Mouse (Mus musculus) kidney, postnatal 10 days (tissue): ENCODE data around the gene Tmem132c.

Source experiments
- DNase-seq: peaks from one replicate; pipeline ENCODE4 v3.0.0; 2021; ENCODE audit warnings: mixed read lengths

Tmem132c gene

GRCm38 (mm10) chr5:127286886-127287285, 45.3 kb downstream of the Tmem132c start:
- no peak for DNase-seq

GRCm38 (mm10) chr5:127289659-127290058, 48.1 kb downstream of the Tmem132c start:
- DNase-seq: no peak

DNA sequence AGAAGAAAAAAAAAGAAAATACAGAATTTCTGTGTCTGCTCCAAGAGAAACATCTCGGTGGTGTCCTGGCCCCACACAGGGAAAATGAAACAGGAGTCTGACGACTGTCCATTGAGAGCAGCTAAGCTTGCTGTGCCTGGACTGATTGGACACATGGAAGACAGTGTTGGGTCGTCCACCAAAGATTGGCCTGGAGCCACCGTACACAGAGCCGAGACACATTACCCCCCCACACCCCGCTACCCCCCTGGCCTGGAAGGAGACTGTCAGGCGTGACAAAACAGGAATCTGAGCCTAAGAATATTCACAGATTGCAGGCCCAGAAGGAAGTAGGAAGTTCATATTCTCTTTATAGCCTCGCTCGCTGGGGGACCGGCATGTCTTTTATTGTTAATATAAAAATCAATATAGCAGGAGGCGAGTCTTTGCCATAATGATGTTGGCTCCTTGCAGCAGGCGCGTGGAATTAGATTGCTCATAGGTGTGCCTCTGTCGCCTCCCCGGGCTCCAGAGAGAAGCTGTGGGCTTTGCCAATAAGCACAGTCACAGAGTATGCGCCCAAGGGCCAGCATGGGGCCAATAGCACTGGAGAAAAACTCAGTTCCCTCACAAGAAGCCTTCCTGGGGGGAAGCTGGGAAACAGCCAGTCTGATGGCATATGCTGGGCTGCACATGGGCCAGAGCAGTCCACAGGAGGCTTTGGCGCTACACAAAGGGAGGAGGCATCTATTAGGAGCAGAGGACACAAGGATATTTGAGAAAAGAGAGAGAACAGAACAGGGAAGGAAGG, 49.0 kb downstream of the Tmem132c start:
- DNase-seq: peak; percentile 39

GRCm38 (mm10) chr5:127291581-127291980, 50.0 kb downstream of the Tmem132c start:
- no peak for DNase-seq

DNA sequence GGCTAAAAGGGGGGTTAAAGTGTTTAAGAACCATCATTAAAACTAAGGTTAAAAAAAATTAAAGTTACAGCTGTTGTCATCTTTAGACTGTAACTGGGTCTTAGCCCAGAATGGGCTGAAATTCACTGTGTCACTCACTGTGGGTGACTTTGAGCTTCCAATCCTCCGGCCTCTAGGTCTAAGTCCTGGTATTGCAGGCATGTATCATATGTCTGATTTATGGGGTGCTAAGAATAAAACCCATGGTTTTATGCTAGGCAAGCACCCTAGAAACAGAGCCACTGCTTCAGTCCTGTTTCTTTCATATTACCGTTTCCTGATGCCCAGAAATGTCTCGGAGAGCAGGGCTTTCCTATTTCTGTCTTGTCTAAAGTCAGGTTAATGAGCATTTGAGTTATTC, 52.1 kb downstream of the Tmem132c start:
- DNase-seq: no peak

DNA sequence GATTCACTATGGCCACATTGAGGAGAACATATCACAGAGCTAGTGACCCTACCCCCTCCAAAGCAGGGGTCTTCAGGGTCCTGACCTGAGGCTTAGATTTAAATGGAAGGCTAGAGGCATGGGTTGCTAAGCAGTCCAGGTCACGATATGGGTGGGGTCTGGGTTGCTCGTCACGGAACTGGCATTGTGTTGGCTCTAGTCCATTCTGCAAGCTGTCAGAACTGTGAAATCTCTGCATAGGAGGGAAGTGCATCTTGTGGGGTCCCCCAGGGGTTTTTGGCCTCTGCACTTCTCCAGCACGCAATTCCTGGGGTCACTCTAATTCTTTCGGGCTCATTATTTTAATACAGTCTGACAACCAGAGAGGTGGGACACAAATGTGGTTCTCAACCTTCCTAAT, 55.9 kb downstream of the Tmem132c start:
- no peak for DNase-seq

- no peak for DNase-seq
Measured at GRCm38 (mm10) chr5:127298060-127298459, 56.5 kb downstream of the Tmem132c start.

DNA sequence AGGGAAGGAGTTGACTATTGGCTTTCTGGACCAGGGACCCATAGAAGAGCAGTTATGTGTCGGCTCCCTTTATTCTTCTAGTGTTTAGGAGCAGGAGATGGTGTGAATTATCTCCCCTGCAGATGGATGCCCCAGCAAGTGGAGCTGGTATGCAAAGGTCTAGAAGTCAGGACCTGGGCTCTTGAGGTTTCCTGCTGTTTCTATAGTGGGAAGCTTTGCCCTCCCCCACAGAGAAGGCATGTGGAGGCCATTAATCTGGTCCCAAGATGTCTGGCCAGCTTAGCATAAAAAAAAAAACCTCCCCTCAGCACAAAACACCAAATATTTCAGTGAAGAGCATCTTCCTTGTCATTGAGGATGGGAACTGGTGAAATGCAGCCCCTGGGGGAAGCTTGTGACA, 57.4 kb downstream of the Tmem132c start:
- no peak for DNase-seq

DNA sequence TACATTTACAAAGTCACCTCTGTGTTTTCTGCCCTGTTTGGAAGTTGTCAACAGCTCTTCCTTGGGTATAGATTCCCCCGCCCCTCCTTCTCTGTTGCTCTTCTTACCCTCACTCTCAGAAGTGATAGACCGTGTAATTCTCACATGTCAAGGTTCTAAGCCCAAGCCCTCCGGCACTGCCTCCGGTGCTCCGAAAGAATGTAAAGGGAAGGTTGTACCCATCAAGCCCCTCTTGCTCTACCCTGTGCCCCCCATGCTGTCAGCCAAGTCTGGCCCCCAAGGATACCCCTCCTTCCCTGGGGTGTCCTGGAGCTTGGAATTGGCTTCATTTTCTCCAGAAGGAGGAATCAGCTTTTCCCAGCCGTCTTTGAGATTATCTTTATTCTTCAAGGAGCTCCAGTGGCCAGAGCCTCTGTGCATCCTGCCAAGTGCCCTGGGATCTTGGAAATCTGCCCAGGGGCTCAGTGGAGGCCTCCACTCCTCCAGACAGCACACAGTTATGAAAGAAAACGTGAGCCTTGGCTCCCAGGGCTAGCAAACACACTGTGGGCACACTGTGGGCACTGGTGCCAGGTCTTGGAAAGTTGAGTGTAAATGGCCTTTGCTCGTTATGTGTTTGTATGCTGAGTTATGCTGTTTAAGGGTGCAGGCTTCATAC, 59.1 kb downstream of the Tmem132c start:
- peak; percentile 53 for DNase-seq

GRCm38 (mm10) chr5:127305312-127305711, 63.7 kb downstream of the Tmem132c start:
- no peak for DNase-seq

GRCm38 (mm10) chr5:127305719-127306118, 64.1 kb downstream of the Tmem132c start:
- no peak for DNase-seq

GRCm38 (mm10) chr5:127306726-127307125, 65.1 kb downstream of the Tmem132c start:
- no peak for DNase-seq

DNA sequence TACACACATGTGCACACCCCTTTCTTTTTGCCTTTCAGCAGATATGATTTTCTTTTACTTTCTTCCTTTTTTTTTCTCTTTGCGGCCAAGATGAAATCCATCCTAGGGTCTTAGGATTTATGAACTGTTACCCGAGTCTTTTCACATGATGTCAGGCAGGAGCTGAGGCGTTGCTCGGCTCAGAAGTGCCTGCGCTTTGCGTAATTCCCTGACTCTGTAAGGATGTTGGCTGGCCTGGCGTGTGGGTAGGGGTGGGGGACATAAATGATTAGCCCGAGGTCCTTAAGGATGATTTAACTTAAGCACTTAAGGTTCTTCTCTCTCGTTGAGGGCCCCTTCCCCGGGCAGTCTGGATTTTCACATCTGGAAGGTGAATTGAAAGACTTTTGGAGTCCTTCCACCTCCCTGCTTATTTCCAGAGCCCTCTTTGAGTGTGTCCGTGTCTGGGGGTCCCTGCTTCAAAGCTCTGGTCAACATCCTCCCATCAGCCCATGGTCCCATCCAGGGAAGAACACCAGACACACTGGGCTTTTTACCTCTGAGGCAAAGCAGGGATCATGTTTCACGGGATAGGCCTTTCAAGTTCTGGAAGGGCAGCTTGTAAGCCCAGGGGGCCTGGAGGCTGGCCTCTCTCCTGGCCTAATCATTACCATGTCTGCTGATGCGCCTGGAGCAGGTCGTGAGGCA, 68.9 kb downstream of the Tmem132c start:
- DNase-seq: no peak

DNA sequence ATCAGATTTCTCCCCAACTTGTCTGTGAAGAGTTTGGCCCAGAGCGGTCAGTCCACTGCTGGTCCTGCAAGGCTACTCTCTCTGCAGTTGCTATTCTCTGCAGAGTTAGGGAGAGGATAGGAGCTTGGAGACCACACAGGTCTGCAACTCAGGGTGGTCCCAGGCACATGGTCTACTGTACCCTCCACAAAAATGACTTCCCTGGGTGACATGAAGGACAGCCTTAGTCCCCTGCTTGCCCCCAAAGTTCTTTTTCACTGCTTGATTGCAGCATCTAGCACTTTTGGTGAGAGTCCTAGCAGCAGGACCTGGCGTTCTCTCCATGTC, 69.4 kb downstream of the Tmem132c start:
- no peak for DNase-seq

DNA sequence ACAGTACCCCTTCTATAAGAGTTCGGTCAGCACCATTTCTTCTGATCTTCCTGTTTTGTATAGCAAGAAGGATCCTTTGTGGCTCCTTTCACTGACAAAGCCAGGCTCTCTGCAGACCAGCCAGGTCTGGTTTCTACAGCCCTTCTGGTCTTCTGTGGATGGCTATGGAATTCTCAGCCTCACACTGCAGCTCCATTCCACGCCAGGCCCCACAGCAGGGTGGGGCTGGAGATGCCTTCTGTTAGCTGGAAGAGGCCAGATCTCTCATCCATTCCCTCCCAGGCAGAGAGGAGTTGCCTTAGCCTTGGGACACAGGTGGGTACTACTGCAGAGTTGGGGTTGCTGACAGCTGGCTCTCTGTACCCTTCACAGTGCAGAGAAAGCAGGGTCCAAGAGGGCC, 72.0 kb downstream of the Tmem132c start:
- no peak for DNase-seq

DNA sequence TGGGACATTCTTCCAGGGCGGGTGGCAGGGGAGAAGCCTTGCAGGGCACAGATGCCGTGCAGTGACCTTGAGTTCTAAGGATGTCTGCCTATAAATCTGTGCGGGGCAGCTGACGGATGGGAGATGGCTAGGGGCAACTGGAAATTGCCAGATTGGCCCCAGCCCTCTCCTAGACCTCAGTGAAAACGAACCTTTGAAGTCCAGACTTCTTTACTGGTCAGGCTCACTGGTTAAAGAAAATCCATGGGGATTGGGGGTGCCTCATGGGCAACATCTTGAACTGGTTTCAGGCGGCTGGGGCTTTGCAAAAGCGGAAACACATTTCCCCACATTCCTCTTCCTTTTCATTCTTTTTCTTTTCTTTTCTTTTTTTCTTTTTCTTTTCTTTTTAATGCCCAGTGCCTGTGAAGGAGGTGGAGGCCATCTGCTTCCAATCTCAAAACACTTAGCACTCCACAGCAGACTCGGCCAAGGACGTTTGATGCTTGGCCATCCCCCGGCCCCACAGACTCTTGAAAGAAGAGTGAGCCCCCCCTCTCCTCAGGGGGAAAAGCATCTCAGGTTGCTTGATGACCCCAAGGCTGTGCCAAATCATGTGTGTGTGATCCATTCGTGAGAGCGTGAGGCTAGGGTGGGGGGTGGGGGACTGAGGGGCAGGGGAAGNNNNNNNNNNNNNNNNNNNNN, 77.6 kb downstream of the Tmem132c start:
- no peak for DNase-seq

- DNase-seq: no peak
Measured at GRCm38 (mm10) chr5:127324645-127325044, 83.0 kb downstream of the Tmem132c start.

DNA sequence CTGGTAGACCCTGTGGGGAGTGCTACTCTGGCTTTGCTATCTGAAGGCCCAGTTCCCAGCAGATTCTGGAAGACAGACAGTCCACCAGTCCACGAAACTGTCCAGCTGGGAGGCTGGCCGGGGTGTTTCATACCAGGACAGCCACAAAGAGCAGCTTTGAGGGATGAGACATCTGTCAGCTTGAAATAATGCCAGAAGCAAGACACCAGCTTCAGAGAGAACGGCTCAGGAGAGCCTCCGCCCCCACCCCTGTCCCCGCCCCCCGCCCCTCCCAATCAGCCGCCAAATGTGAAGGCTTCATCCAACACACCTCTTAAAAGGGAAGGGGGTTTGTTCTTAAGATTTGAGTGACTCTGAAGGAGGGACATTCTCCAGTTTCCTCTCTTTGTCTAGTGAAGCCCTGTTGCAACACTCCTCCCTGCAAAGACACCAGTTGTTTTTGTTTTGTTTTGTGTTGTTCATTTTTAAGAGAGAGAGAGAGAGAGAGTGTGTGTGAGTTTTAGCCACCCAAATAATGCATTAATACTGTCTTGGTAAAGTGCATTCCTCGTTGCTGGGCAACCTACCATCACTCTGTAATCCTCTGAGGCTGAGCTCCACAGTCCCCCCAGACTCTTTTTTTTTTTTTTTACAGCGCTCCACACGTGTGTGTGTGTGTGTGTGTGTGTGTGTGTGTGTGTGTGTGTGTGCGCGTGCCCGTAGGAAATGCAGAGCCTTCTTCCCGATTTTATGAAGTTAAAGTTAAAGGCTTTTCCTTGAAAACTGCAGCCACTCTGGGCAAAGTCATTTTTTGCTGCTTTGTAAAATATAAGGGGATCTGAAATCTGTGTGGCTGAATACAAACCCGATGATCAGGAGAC, 94.7 kb downstream of the Tmem132c start:
- DNase-seq: peak; percentile 65

DNA sequence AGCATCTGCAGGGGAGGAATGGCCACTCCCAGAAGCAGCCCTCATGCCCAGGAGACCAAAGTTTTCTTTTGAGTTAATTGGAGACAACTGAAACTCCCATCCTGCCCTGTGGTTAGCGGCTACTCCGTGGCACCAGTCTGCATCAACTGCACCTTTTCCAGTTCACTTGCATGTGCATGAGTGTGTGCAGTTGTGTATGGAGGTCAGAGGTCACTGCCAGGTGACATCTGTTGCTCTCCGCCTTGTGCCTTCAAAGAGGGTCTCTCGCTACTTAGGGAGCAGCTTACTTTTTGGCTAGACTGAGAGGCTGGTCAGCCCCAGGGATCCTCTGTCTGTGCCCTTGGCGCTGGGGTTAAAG, 95.3 kb downstream of the Tmem132c start:
- DNase-seq: no peak

- no peak for DNase-seq
Measured at GRCm38 (mm10) chr5:127339016-127339435, 97.4 kb downstream of the Tmem132c start.

DNA sequence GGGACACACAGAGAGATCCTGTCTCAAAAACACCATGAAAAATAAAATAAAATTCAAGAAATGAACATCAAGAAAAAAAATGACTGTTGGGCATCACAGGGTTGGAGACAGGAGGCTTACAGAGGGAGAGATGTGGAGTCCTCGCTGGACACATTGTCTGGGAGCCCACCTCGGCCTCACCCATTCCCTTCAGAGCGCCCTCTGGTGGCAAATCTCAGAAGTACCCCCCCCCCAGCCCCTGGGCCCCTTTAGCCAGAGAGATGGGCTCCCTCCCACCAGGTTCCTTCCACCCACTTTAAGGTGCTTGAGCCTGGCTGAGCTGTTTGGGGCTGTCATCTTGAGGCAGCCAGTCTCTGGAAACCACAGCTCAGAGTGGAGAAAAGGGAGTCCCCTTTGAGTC, 99.5 kb downstream of the Tmem132c start:
- no peak for DNase-seq

DNA sequence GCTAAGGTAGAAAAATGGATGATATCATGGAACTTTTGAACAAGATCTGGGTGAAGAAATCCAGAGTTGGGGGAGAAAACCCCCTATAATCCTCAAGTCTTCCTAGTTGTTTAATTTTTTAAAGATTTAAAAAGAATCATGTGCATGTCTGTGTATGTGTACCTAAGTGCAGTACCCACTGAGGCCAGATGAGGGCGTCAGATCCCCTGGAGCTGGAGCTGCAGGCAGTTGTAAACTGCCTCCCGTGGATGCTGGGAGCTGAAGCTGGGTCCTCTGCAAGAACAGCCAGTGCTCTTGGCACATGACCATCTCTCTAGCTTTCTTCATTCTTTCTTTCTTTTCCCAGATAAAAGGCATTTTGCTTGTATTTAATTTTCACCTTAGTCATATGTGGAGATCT, 103.1 kb downstream of the Tmem132c start:
- no peak for DNase-seq

GRCm38 (mm10) chr5:127346364-127346763, 104.8 kb downstream of the Tmem132c start:
- DNase-seq: no peak
